Mouse (Mus musculus) bone marrow macrophage, adult 2 months (primary cell): ENCODE results near the gene Trim56. TPM values are rescaled to one million over a fixed set of nuclear protein-coding genes. Genes with fewer than 3 reads are reported as not detected.

Source experiments
- H3K27ac ChIP-seq: 2 replicates; pipeline ENCODE4 v1.5.1; 2012; ENCODE audit warnings: low read depth, low read length; ENCODE audit not compliant: insufficient read depth
- H3K4me1 ChIP-seq: 2 replicates; pipeline ENCODE4 v1.6.1; 2012; ENCODE audit warnings: low read length; ENCODE audit not compliant: control insufficient read depth, insufficient read depth
- H3K4me3 ChIP-seq: 2 replicates; pipeline ENCODE4 v1.5.1; 2012; ENCODE audit warnings: mild to moderate bottlenecking, low read length, moderate library complexity; ENCODE audit not compliant: insufficient read depth
- CTCF ChIP-seq: IDR thresholded peaks from 2 replicates; pipeline ENCODE4 v1.5.1; 2012; ENCODE audit warnings: low read depth, mild to moderate bottlenecking, low read length, moderate library complexity
- POLR2A ChIP-seq: IDR thresholded peaks from 2 replicates; pipeline ENCODE4 v1.6.1; 2012; ENCODE audit warnings: mild to moderate bottlenecking, low read depth, low read length, borderline replicate concordance
- polyA plus RNA-seq: library from polyadenylated mRNA; stranded (reverse); fragments of >200 nt; gene quantifications from 2 replicates; pipeline ENCODE4 v1.2.4, GENCODE M21; 2012; ENCODE audit not compliant: missing spikeins, insufficient read depth, insufficient read length

Gene Trim56
- polyA plus RNA-seq, 1 experiment = 18.9 TPM

DNA sequence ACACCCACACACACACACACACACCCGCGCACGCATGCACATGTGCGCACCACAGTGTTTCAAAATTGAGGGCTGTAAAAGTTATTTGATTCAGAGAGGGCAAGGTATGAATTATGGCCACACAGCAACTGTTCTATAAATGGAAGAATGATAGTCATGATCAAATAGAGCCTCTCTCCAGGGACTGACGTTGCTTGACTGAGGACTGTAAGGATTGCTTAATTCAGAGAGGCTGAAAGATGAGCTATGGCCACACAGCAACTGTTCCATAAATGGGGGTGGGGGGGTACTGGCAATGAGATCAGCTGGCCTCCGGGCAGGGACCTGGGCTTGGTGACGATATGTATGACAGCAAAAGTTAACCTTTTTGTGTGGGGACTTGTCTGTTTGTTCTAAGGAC lies 38.8 kb downstream of the Trim56 start:
- Histone ChIP-seq H3K27ac (no peak overlapping the region), H3K4me1 (peaks cover 54% of the 10 kb centered on the region), H3K4me3 (no peak overlapping the region)
- TF ChIP-seq CTCF = no peak
- TF ChIP-seq POLR2A = no peak

- no peak for TF ChIP-seq CTCF
- TF ChIP-seq POLR2A = no peak
- H3K27ac ChIP-seq = no peak overlapping the region
- no peak overlapping the region for H3K4me3 ChIP-seq
- H3K4me1 ChIP-seq = peaks cover 60% of the 10 kb centered on the region
These were observed 39.6 kb downstream of the Trim56 start for GRCm38 (mm10) chr5:137076191-137076930.

DNA sequence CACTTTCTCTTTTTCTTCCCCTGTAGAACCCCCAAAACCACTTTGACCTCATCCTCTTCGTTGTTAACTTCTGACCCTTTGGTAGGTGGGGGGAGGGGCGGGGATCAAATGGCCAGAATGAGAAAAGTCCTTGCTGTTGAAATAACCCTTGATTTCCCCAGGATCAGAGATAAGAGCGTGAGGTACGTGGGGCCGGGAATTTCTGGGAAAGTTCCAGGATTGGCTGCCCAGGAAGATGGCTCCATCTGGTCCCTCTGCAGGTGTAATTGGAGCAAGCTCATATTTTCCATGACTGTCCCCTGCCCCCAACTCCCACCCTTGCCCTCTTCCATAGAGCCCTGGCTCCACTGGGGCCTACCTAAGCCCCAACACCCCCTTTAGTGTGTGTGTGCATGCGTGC lies 40.3 kb downstream of the Trim56 start:
- no peak for TF ChIP-seq POLR2A
- TF ChIP-seq CTCF = no peak
- Histone ChIP-seq H3K27ac (no peak overlapping the region), H3K4me1 (peaks cover 59% of the 10 kb centered on the region), H3K4me3 (no peak overlapping the region)

- peaks cover 52% of the 10 kb centered on the region for H3K4me1 ChIP-seq
These were observed 41.8 kb downstream of the Trim56 start for GRCm38 (mm10) chr5:137074191-137074651.

DNA sequence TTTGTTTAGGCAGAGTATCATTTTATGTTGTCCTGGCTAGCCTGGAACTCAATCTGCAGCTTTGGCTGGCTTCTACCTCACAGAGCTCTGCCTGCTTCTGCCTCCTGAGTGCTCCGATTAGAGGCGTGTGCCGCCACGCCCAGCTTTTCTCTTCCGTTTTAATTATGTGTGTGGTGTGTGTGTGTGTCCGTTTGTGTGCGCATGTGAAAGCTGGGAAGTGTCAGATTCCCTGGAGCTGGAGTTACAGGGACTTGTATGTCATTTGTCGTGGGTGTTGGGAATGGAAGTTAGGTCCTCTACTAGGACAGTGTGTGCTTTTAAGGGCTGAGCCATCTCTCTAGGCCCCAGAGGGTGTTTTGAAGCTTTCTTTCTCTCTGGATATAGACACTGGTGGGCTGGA lies 42.9 kb downstream of the Trim56 start:
- H3K4me3 ChIP-seq = no peak overlapping the region
- no peak overlapping the region for H3K27ac ChIP-seq
- H3K4me1 ChIP-seq = peaks cover 50% of the 10 kb centered on the region
- no peak for TF ChIP-seq POLR2A
- TF ChIP-seq CTCF = no peak

More at GRCm38 (mm10) chr5:137074191-137074651, 41.8 kb downstream of the Trim56 start:
- TF ChIP-seq CTCF (no peak), POLR2A (no peak)
- no peak overlapping the region for H3K27ac ChIP-seq
- H3K4me3 ChIP-seq = no peak overlapping the region

- Histone ChIP-seq H3K4me3 (peak within 1 kb of the TSS; percentile 24), H3K4me1 (peaks cover 50% of the 10 kb centered on the region), H3K27ac (peak within 1 kb of the TSS; percentile 66)
- no peak for TF ChIP-seq CTCF
- no peak for TF ChIP-seq POLR2A
These were observed 43.7 kb downstream of the Trim56 start, which contains the start of gene Serpine1 for GRCm38 (mm10) chr5:137072079-137072960. Gene Serpine1, minus strand, starts transcription at chr5:137072268.

DNA sequence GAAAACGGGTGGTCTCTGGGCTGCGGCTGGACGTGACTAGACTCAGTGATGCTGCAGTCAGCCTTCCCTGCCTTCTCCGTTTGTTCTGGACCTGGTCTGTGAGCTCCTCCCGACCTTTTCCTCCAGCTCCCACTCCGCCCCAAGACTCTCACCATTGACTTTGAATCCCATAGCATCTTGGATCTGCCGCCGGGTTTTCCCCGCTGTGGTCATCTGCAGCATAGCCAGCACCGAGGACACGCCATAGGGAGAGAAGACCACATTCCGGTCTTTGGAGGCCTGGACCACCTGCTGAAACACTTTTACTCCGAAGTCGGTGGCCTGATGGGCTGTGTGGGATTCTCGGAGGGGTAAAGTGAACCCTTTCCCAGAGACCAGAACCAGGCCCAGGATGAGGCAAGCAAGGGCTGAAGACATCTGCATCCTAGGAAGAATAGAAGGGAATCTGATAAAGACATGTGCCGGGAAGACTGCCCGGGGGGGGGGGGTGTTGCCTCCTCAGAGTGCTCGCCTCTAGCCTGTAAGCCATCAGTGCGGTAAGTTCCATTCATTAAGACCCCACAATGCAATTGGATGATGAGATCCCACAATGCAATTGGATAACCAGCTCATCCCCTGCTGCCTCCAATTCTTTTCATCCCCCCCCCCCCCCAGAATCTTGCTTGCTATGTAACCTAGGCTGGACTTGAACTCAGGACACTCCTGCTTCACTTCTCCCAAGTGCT lies 45.0 kb downstream of the Trim56 start:
- no peak overlapping the region for H3K4me3 ChIP-seq
- no peak overlapping the region for H3K27ac ChIP-seq
- peaks cover 40% of the 10 kb centered on the region for H3K4me1 ChIP-seq
- TF ChIP-seq CTCF (no peak), POLR2A (no peak)

DNA sequence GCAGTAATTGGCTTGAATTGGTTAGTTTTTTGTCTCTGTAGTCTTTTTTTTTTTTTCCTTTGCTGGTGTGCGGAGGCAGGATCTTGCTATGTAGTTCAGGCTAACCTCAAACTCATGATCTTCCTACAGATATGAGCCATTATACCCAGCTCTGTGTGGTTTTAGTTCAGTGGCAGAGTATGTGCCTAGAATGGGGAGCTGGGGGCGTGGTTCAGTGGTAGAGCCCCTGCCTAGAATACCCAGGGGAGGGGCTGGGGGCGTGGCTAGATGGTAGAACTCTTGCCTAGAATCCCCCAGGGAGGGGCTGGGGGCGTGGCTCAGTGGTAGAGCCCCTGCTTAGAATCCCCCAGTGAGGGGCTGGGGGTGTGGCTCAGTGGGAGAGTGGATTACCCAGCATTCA lies 47.3 kb downstream of the Trim56 start:
- H3K4me3 ChIP-seq = no peak overlapping the region
- TF ChIP-seq CTCF (no peak), POLR2A (no peak)
- H3K4me1 ChIP-seq = peaks cover 23% of the 10 kb centered on the region
- H3K27ac ChIP-seq = no peak overlapping the region

- H3K27ac ChIP-seq = no peak overlapping the region
- TF ChIP-seq POLR2A = no peak
- TF ChIP-seq CTCF = no peak
- H3K4me1 ChIP-seq = peaks cover 18% of the 10 kb centered on the region
These were observed 50.1 kb downstream of the Trim56 start for GRCm38 (mm10) chr5:137065923-137066322.

More at GRCm38 (mm10) chr5:137065923-137066322, 50.1 kb downstream of the Trim56 start:
- no peak overlapping the region for H3K4me3 ChIP-seq
